Mouse (Mus musculus): ENCODE data around the gene Ndp.

The Ndp gene

DNA sequence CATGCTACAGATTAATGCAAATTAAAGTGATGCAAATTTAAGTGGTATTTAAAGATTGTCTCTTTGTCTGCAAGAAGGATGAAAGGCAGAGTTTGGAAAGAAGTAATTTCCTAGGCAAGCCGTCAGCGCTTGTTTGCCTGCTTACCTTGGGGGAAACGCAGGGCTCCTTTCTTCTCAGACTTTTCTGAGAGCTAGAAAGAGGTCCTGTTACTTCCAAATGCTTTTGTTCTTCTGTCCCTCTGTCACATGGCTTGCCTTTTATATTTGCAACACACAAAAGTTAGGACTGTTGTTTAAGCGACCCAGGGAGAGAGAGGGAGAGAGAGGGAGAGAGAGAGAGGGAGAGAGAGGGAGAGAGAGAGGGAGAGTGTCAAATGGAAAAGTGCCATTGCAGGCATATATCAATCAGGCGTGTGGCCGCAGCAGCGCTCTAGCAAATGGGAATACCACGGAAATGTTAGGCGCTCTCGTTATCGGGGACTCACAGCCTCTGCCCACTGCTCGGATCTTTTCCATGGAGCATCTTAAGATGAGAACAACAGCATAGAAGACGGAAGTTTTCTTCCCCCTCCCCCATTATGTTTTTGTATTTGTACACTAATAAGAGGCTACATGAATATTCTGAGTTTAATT lies at the start of gene Ndp:
Gene Ndp, minus strand, starts transcription at position 534 of the 633 bp plus-strand sequence.
- DNase-seq (ENCODE audit: low spot score in 2 of 2), result no peak

GRCm38 (mm10) chrX:16954767-16955166 lies 43.2 kb upstream of the Ndp start:
- no peak for DNase-seq (ENCODE audit: low spot score in 2 of 2)

GRCm38 (mm10) chrX:16918006-16918405 lies 6.4 kb upstream of the Ndp start:
- no peak for DNase-seq (ENCODE audit: low spot score in 2 of 2)

- no peak for DNase-seq (ENCODE audit: low spot score in 2 of 2)
These were observed 1.5 kb upstream of the Ndp start for GRCm38 (mm10) chrX:16913118-16913517.

DNA sequence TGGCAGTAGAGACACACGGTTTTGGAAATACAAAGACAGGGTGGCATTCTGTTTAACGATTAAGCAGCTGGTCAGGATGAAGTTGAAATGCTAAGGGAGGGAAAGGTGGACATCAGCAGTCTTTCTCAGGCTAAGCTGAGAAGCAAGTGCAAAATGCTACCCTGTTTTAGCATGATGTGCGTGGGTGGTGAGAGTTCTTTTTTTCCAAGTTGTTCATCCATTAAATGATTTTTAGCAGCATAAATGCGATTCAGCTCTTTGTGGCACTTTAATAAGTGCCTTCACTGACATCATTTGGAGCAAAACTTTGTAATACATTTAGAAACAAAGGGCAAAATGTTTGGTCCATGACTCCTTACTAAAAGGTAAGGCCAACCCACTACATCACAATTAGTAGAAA lies 337 bp upstream of the Ndp start:
- DNase-seq (ENCODE audit: low spot score in 2 of 2), result no peak

DNA sequence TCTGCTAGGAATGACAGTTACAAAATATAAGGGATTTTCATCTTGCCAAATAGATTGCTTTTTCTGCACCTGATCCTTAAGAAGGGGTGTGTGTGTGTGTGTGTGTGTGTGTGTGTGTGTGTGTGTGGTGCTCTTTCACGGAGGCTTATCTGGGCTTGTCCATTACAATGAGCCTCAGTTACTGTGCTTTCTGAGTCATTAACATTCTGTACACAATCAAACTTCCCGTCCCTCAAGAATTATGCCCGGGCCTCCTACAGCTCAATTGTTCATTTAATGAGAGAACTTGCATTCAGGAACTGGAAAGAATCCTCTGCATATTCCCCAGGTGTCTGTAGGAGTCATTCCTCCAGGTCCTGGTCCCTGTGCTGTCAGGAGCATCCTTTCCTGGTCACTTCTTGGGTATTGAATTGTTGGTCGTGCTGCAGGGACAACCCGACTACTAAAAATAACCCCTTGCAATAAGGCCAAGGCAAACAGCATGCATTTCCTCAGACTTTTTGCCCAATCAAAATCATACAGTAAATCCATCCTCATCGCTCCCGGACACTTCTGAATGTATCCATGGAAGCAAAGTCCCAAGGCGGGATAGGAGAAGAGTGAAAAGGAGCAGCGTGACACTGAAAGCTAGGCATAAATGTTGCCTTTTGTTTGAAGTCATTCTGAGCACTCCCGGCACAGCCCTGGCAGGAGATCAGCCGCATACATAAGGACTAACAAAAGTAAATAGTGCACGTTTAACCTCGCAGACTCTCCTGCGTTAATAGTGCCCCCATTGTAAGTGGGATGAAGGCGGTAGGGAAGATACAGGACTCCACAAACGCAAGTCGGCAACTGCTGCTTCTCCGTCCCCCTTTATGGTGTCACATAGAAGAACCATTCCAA lies 1.1 kb downstream of the Ndp start:
- DNase-seq (ENCODE audit: low spot score in 2 of 2), result no peak

DNA sequence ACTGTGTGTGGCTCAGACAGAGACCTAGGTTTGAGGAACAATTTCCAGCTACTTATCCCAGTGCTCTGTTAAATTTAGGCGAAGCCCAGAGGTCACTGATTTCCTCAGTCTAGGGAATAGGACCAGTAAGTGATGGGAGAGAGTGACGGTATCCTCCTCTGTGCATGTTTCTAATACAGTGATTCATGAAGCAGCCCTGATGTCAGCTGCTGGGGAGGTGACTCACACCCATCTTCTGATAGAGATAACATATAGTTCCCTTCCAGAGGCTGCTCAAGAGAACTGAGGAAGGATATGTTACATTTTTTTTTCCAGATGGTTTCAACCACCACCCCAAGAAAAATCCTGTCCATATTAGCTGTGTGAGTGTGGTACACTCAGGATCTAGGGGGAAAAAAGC lies 2.9 kb downstream of the Ndp start:
- DNase-seq (ENCODE audit: low spot score in 2 of 2), result no peak

GRCm38 (mm10) chrX:16907554-16907953 lies 4.0 kb downstream of the Ndp start:
- DNase-seq (ENCODE audit: low spot score in 2 of 2), result no peak

GRCm38 (mm10) chrX:16894377-16895175 lies 17.0 kb downstream of the Ndp start:
- no peak for DNase-seq (ENCODE audit: low spot score in 2 of 2)

- DNase-seq (ENCODE audit: low spot score in 2 of 2), result peak in 1 of 2 experiments; percentile 1
These were observed 43.8 kb downstream of the Ndp start for GRCm38 (mm10) chrX:16867640-16868314.

- no peak for DNase-seq (ENCODE audit: low spot score in 2 of 2)
These were observed 51.3 kb downstream of the Ndp start for GRCm38 (mm10) chrX:16860244-16860643.

DNA sequence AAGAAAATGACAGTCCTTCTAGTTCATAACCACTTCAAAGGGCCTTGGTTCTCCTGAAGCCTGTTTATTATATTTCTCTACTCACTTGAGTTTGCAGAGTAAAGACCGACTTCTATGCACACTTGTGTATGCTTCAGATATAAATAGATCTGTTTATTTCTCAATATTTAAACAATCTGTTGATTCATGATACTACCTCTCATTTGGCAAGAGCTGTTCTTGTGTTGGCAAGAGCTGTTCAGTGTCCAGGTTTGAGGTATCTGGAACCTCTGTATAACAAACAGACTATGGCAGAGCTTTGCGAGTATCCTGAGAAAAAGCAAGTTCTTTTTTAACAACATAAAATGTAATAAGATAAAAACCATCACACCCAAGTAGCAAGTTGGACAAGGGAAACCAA lies 65.5 kb downstream of the Ndp start:
- DNase-seq (ENCODE audit: low spot score in 2 of 2), result no peak

- no peak for DNase-seq (ENCODE audit: low spot score in 2 of 2)
These were observed 70.1 kb downstream of the Ndp start for GRCm38 (mm10) chrX:16841443-16841842.

DNA sequence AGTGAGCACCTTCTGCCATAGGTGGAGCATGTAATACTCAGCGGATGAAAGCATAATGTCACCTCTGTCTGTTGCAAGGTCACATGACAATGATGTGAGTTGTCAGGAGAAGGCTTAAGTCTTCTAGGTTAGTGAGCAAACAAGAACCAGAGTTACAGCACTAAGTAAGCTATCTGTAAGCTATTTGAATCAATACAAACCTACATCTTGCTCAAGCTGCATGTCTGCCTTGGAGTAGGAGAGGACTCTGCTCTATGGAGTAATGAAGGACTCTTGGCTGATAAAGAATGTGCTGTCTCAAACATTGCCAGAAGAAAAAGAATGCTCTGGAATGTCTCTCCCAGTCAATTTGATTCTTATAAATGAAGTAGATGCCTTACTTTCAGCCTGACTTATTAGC lies 74.3 kb downstream of the Ndp start:
- DNase-seq (ENCODE audit: low spot score in 2 of 2), result no peak

DNA sequence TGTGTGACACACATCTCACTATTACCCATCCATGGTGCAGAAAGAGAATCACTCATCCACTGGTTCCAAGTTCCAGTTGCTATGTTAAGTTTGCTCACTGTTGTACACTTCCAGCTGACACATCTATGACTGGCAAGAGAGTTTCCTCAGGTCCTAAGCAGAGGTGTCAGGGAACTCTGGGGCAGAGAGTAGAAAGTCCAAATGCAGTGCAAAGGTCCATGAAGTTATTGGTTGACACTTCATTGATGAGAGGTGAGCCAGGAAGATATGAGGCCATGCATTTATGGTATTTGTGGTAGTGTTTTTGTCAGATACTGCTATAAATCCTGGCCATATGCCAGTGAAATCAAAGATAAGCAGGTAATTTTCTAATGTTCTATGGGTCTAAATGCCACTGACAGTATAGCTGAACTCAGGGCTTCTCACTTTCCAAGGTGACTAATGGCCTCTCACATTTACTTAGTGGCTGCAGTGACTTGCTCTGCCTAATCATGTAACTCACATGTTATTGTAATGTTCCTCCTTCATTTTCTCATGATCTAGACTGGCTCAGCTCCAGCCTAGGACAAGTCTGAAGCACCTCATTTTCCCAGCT lies 75.0 kb downstream of the Ndp start:
- no peak for DNase-seq (ENCODE audit: low spot score in 2 of 2)

Measured in right cerebral cortex, postnatal 36 days (tissue).